Mouse (Mus musculus) midbrain, embryonic 13.5 days (tissue): ENCODE measurements around the gene Sez6l. TPM values are rescaled to one million over a fixed set of nuclear protein-coding genes. Genes with fewer than 3 reads are reported as not detected.

Experiments
- ATAC-seq: fragments of 200-750 bp; cut with Nextera tagmentation; 2 replicates; pipeline ENCODE4 v1.8.0; 2017; ENCODE audit warnings: mild to moderate bottlenecking, moderate TSS enrichment, moderate library complexity
- H3K27ac ChIP-seq: fragments of 300-500 bp; sonication (generic); 2 replicates; pipeline ENCODE4 v1.5.1; 2015; ENCODE audit warnings: inconsistent platforms, mild to moderate bottlenecking, moderate library complexity
- H3K27me3 ChIP-seq: fragments of 300-500 bp; sonication (generic); 2 replicates; pipeline ENCODE4 v1.6.1; 2015; ENCODE audit warnings: mild to moderate bottlenecking, inconsistent platforms
- H3K36me3 ChIP-seq: fragments of 300-500 bp; sonication (generic); 2 replicates; pipeline ENCODE4 v1.6.1; 2015; ENCODE audit warnings: mild to moderate bottlenecking, inconsistent platforms
- H3K4me1 ChIP-seq: fragments of 300-500 bp; sonication (generic); replicated peaks from 2 replicates; pipeline ENCODE4 v1.6.1; 2015; ENCODE audit warnings: inconsistent platforms
- H3K4me2 ChIP-seq: fragments of 300-500 bp; sonication (generic); replicated peaks from 2 replicates; pipeline ENCODE4 v1.6.1; 2015; ENCODE audit warnings: moderate library complexity, mild to moderate bottlenecking, inconsistent platforms
- H3K4me3 ChIP-seq: fragments of 300-500 bp; sonication (generic); replicated peaks from 2 replicates; pipeline ENCODE4 v1.5.1; 2015; ENCODE audit warnings: mild to moderate bottlenecking, inconsistent platforms
- H3K9ac ChIP-seq: fragments of 300-500 bp; sonication (generic); replicated peaks from 2 replicates; pipeline ENCODE4 v1.6.1; 2015; ENCODE audit warnings: mild to moderate bottlenecking, inconsistent platforms
- H3K9me3 ChIP-seq: fragments of 300-500 bp; sonication (generic); 2 replicates; pipeline ENCODE4 v1.6.1; 2016; ENCODE audit warnings: mild to moderate bottlenecking, inconsistent platforms
- WGBS: fragments of 180-500 bp; shearing (Covaris S2); methylation state at CpG from one replicate; pipeline ENCODE4 v1.1.7; 2015; 5-methylcytosine and 5-hydroxymethylcytosine counted together
- polyA plus RNA-seq: library from polyadenylated mRNA; unstranded; fragments of >200 nt; fragmentation: Nextera tagmentation; extraction: Ambion mirVana; gene quantifications from 2 replicates; pipeline ENCODE4 v1.2.1, GENCODE M21; 2015

Gene Sez6l
- polyA plus RNA-seq, 1 experiment from 2014 or later = 41.6 TPM

DNA sequence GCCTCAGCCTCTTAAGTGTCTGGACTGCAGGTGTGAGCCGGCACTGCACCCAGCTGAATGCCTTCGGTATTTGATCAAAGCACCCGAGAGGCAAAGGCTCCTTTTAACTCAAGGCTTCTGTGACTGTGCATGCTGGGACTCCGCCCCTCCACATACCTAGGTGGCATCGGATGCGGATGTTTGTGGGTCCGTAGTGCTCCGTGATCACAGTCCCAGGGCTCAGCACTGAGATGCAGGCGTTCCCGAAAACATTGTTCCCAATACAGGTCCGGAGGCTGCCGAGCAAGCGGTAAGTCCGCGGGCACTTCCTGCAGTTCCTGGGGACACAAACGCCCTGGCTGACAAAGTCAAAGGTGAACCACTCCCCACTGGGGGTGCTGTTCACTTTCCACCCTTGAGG lies 186.0 kb downstream of the Sez6l start:
- Histone ChIP-seq H3K27ac (no peak overlapping the region), H3K9me3 (no peaks in the 10 kb centered on the region), H3K9ac (no peak overlapping the region; the same call in 1 of the 2 replicates), H3K27me3 (no peaks in the 10 kb centered on the region), H3K4me3 (0 out of 2 replicates have a peak overlapping the region, but pooled peaks have one; percentile 5), H3K4me1 (peaks cover 66% of the 10 kb centered on the region), H3K36me3 (peaks cover 55% of the 10 kb centered on the region), H3K4me2 (peak overlapping the region; percentile 27)
- ATAC-seq = no peak
- WGBS = 72% methylated on average over 16 of the region's 16 CpGs

DNA sequence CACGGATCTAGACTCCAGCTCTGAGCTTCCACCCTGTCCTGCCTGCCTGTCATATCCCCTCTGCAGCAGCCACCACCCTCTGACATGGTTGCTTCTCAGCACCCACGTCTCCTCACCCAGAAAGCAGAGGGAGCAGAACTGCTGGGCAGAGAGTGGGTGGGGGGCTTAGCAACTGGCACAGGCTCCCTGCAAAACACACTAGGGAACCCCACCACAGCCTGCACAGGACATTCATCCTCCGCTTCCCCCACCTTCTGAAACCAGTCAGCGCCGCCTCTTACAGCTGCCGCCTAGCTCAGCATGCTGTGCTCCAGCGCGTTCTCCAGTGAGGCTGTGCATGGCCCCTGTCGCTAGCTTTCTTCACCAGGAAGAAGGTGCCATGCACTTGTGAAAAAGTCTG lies 187.6 kb downstream of the Sez6l start:
- H3K9me3 ChIP-seq = no peaks in the 10 kb centered on the region
- peaks cover 57% of the 10 kb centered on the region for H3K4me1 ChIP-seq
- H3K4me2 ChIP-seq = peak overlapping the region; percentile 32
- no peak overlapping the region; the same call in 1 of the 2 replicates for H3K4me3 ChIP-seq
- no peaks in the 10 kb centered on the region for H3K27me3 ChIP-seq
- no peak for ATAC-seq
- H3K9ac ChIP-seq = peak overlapping the region; percentile 46; the same call in 1 of the 2 replicates
- WGBS = 78% methylated on average over 9 of the region's 9 CpGs
- H3K27ac ChIP-seq = no peak overlapping the region
- peaks cover 71% of the 10 kb centered on the region for H3K36me3 ChIP-seq

DNA sequence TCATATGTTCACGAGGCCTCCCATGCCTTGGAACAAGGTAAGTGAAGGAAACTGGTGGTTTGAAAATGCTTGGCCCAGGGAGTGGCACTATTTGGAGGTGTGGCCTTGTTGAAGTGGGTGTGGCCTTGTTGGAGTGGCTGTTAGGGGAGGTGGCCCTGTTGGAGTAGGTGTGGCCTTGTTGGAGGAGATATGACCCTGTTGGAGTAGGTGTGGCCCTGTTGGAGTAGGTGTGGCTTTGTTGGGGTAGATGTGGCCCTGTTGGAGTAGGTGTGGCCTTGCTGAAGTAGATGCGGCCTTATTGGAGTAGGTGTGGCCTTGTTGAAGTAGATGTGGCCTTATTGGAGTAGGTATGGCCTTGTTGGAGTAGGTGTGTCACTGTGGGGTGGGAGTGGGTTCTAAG lies 191.0 kb downstream of the Sez6l start:
- Histone ChIP-seq H3K4me3 (no peak overlapping the region), H3K9me3 (no peaks in the 10 kb centered on the region), H3K36me3 (peaks cover 70% of the 10 kb centered on the region), H3K4me2 (no peak overlapping the region), H3K27me3 (no peaks in the 10 kb centered on the region), H3K4me1 (peaks cover 42% of the 10 kb centered on the region), H3K9ac (no peak overlapping the region), H3K27ac (no peak overlapping the region)
- WGBS = 76% methylated on average over 2 of the region's 2 CpGs
- no peak for ATAC-seq

DNA sequence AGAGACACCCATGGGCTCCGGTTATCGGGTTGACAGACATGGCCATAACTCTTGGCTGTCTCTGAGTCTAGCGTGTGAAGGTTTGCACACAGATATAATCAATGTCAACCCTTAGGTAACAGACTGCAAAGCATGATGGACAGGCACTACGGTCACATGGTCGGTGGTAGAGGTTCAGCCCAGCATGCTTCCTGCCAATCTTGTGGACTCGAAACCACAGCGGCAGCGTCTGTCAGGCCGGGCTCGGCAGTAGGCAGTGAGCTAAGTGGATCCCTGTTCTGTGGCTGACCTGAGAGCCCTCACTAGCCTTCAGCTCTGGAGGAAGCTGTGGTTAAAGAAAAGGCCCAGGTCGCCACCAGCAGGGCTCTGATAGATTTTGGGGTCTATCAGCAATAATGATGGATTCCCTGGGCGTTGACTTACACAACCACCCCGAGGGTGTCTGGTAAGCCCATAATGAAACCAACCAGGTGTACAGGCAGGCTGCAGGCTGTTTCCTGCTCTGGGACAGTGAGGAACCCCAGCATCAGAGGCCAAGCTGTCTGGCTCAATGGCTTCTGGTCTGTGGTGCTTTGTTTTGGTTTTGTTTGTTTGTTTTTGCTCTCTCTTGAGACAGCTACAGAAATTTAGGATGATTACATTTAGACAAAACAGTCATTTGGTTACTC lies 192.0 kb downstream of the Sez6l start:
- no peak overlapping the region for H3K27ac ChIP-seq
- no peak for ATAC-seq
- H3K27me3 ChIP-seq = no peaks in the 10 kb centered on the region
- H3K4me2 ChIP-seq = no peak overlapping the region
- WGBS = 90% methylated on average over 13 of the region's 13 CpGs
- peaks cover 34% of the 10 kb centered on the region for H3K4me1 ChIP-seq
- no peak overlapping the region for H3K9ac ChIP-seq
- H3K9me3 ChIP-seq = no peaks in the 10 kb centered on the region
- H3K4me3 ChIP-seq = no peak overlapping the region
- peaks cover 67% of the 10 kb centered on the region for H3K36me3 ChIP-seq

DNA sequence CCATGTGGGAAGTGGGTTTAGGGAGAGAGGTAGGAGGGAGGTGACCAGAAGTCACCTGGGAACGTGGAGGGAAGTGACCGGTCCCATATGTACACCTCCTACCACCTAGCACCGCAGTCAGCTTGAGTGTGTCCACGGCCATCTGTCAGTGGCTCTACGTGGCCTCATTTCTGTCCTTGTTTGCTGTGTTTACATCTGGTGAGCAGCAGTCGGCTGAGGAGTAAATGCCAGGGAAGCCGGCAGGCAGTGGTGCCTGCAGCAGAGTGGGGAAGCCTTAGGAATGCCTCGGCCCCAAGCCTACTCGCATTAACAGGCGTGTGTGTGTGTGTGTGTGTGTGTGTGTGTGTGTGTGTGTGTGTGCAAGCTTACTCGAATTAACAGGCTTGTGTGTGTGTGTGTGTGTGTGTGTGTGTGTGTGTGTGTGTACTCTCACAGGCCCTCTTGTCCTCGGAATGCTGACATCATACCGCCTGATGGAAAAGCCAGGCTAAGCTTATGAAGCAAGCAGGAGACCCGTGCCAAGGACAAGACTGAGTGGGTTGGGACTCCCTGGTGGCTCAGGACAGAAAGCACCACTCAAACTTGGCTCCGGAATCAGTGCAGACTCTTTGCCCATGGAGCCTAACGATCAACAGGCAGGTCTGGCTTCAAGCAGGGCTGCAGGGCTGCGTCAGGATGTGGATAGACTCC lies 194.2 kb downstream of the Sez6l start:
- Histone ChIP-seq H3K9ac (no peak overlapping the region), H3K36me3 (peaks cover 70% of the 10 kb centered on the region), H3K4me1 (peaks cover 19% of the 10 kb centered on the region), H3K9me3 (no peaks in the 10 kb centered on the region), H3K4me3 (no peak overlapping the region), H3K27me3 (no peaks in the 10 kb centered on the region), H3K27ac (peak overlapping the region; percentile 74), H3K4me2 (no peak overlapping the region)
- WGBS = 66% methylated on average over 17 of the region's 17 CpGs
- peak; percentile 34; the same call in 1 of the 2 replicates for ATAC-seq

DNA sequence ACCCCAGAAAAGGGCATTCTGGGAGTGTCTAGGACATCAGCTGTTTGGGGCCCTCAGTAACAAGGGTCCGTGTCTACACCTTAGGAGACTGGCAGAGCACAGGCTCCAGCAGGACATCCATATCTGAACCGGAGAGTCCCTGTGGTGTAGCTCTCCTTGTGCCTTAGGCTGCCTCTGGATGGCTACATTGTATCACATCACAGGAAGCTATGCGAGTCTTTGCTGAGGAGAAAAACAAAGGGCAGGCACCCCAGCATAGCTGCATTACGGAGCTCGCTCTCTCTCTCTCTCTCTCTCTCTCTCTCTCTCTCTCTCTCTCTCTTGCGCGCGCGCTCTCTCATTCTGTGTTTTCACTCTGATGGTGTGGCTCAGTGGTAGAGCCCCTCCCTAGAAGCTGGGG lies 194.9 kb downstream of the Sez6l start:
- Histone ChIP-seq H3K27me3 (no peaks in the 10 kb centered on the region), H3K4me2 (no peak overlapping the region), H3K4me3 (no peak overlapping the region), H3K27ac (peak overlapping the region; percentile 74), H3K4me1 (peaks cover 19% of the 10 kb centered on the region), H3K36me3 (peaks cover 67% of the 10 kb centered on the region), H3K9me3 (no peaks in the 10 kb centered on the region), H3K9ac (0 out of 2 replicates have a peak overlapping the region, but pooled peaks have one; percentile 40)
- 61% methylated on average over 8 of the region's 9 CpGs for WGBS
- peak; percentile 28; the same call in 1 of the 2 replicates for ATAC-seq

DNA sequence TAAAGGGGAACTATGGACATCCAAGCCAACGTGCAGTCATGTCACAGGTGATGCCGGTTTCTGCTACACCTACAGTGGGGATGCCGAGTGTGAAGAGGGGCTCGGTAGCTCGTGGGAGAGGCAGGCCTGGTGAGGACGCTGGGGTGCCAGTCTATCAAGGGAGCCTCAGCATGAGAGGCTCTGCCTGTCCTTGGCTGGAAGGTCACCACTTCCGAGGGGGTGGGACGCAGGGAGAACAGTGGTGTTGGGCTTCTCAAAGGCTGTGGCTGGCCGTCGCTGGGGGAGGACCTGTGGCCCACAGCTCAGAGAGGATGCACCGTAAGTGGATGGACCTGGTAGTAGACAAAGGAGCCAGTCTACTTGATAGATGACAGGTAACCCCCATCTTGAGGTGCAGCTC lies 195.8 kb downstream of the Sez6l start:
- H3K27ac ChIP-seq = peak overlapping the region; percentile 74; the same call in 1 of the 2 replicates
- H3K9ac ChIP-seq = peak overlapping the region; percentile 40; the same call in 1 of the 2 replicates
- H3K36me3 ChIP-seq = peaks cover 64% of the 10 kb centered on the region
- H3K9me3 ChIP-seq = no peaks in the 10 kb centered on the region
- H3K4me3 ChIP-seq = no peak overlapping the region
- no peak for ATAC-seq
- H3K4me2 ChIP-seq = no peak overlapping the region
- H3K27me3 ChIP-seq = no peaks in the 10 kb centered on the region
- peaks cover 19% of the 10 kb centered on the region for H3K4me1 ChIP-seq
- 90% methylated on average over 11 of the region's 11 CpGs for WGBS

DNA sequence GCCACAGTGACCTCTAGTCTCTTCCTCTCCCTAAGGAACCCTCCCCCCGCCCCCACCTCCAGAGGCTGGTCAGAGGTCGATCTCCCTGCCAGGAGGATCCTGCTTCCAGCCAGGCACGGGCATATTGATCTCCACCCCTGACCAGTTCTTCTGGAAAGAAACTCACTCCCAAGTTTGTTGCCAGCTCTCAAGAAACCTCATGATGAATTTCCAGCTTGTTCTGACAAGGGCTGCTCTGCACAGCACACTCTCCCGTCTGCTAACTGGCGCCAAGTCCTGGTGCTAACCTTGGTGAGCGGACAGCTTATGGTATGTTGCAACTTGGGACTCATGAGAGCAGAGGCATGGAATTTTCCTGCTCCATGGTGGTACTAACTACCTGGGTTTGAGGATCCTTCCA lies 198.3 kb downstream of the Sez6l start:
- no peak overlapping the region for H3K27ac ChIP-seq

DNA sequence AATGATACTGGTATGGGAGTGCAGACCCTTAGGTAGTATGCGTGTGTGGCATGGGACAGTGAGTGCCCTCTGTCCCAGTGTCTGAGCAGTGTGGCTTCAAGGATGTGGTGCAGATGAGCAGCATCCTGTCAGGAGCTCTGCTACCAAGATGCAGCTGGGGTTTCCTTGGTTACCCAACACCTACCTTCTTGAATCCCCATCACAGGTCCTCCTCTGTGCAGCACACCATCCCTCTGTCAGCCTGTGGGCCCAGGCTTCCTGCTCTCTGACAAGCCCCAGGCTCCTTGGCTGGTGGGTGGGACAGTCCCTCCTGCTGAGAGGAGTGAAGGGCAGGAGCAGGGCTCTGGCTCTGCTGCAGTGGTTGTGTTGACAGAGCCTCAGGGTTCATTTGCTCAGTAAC lies 199.6 kb downstream of the Sez6l start:
- peaks cover 25% of the 10 kb centered on the region for H3K4me1 ChIP-seq
- H3K9me3 ChIP-seq = no peaks in the 10 kb centered on the region
- ATAC-seq = no peak
- H3K27me3 ChIP-seq = no peaks in the 10 kb centered on the region
- no peak overlapping the region for H3K27ac ChIP-seq
- H3K36me3 ChIP-seq = peaks cover 68% of the 10 kb centered on the region
- no peak overlapping the region for H3K4me2 ChIP-seq
- no peak overlapping the region for H3K9ac ChIP-seq
- WGBS = 96% methylated on average over 1 of the region's 1 CpGs
- no peak overlapping the region for H3K4me3 ChIP-seq

More for the DNA sequence above, 198.3 kb downstream of the Sez6l start:
- Histone ChIP-seq H3K36me3 (peaks cover 67% of the 10 kb centered on the region), H3K4me3 (no peak overlapping the region), H3K9me3 (no peaks in the 10 kb centered on the region), H3K9ac (no peak overlapping the region), H3K27me3 (no peaks in the 10 kb centered on the region), H3K4me1 (peaks cover 20% of the 10 kb centered on the region), H3K4me2 (no peak overlapping the region)
- no peak for ATAC-seq
- 79% methylated on average over 6 of the region's 6 CpGs for WGBS

DNA sequence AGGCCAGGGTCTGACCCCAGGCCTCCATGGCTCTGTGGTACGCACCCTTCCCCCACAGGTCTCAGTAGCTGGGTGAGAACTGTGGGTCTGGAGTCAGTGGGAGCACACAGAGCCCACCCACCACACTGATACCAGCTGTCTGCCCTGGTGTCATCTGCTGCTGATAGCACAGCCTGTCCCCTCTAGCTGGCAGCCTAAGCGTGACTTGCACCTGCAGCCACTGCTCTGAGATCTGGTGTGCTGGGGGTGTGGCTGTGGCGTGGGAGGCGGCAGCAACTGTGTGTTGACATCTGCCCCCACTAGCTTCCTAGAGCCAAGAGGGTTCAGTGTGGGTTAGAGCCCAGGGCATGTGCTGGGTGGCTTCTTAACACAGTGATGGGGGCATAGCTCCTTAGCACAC lies 200.9 kb downstream of the Sez6l start:
- no peak for ATAC-seq
- H3K9me3 ChIP-seq = no peaks in the 10 kb centered on the region
- peaks cover 65% of the 10 kb centered on the region for H3K36me3 ChIP-seq
- peaks cover 27% of the 10 kb centered on the region for H3K4me1 ChIP-seq
- H3K27ac ChIP-seq = no peak overlapping the region
- no peak overlapping the region for H3K4me3 ChIP-seq
- no peak overlapping the region for H3K9ac ChIP-seq
- H3K4me2 ChIP-seq = no peak overlapping the region
- 85% methylated on average over 4 of the region's 4 CpGs for WGBS
- H3K27me3 ChIP-seq = no peaks in the 10 kb centered on the region

DNA sequence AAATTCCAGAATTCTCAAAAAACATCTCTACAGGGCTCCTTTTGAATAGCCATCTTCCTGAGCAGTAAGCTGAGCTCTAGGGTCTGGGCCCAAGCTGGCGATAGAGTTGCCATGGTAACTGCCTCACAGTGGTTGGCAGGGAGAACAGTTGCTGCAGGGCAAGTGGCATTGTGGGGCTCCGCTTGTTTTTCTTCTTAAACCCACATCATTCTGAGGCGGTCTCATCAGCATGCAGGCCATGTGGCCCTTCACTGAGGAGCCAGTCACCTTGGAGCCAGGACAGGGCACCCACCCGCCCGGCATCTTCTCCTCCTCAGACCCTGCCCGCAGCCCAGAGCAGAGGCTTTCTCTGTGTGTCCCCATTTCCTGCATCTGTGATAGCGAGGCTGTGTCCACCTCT lies 205.1 kb downstream of the Sez6l start:
- 12% methylated on average over 7 of the region's 7 CpGs for WGBS
- Histone ChIP-seq H3K4me3 (no peak overlapping the region), H3K9ac (peak overlapping the region; percentile 58)

DNA sequence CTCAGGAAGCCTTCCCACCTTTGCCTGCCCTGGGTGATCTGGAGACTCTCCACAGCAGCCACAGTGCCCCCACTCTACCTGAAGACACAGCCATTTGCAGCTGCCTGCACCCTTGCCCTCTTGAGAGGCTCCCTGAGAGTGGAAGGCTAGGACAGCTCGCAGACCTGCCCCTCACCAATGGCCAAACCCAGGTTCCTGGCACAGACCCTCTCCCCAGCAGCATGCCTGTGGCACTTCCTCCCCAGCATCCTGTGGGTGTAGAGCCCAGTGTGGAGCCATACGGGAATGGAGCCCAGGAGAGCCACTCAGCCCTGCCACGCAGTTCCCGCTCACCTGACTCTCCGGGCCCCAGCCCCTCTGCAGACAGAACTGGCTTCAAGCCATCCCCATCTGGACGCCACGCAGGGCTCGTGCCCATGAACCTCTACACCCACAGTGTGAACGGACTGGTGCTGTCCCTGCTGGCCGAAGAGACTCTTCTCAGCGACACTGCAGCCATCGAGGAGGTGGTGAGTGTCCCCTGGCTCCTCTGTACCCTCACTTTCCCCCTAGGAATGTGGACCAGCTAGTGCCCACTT lies 206.7 kb downstream of the Sez6l start:
- Histone ChIP-seq H3K4me1 (peaks cover 54% of the 10 kb centered on the region), H3K27ac (peak overlapping the region; percentile 94), H3K36me3 (peaks cover 65% of the 10 kb centered on the region), H3K9me3 (no peaks in the 10 kb centered on the region), H3K27me3 (0 out of 2 replicates have a peak, but pooled peaks cover 3% of the 10 kb centered on the region), H3K9ac (peak overlapping the region; percentile 36; the same call in 1 of the 2 replicates), H3K4me2 (no peak overlapping the region), H3K4me3 (no peak overlapping the region)
- WGBS = 89% methylated on average over 12 of the region's 12 CpGs
- no peak for ATAC-seq

More for the DNA sequence above, 205.1 kb downstream of the Sez6l start:
- H3K9me3 ChIP-seq = no peaks in the 10 kb centered on the region
- 0 out of 2 replicates have a peak, but pooled peaks cover 3% of the 10 kb centered on the region for H3K27me3 ChIP-seq
- ATAC-seq = peak; percentile 91
- H3K4me1 ChIP-seq = peaks cover 54% of the 10 kb centered on the region
- H3K27ac ChIP-seq = peak overlapping the region; percentile 94
- H3K36me3 ChIP-seq = peaks cover 67% of the 10 kb centered on the region
- H3K4me2 ChIP-seq = peak overlapping the region; percentile 35
